Mouse (Mus musculus) CH12.LX (cell line): ENCODE results near the gene Rrp12. TPM values are rescaled to one million over a fixed set of nuclear protein-coding genes. Genes with fewer than 3 reads are reported as not detected.

Experiments
- DNase-seq: peaks from one replicate; pipeline ENCODE4 v3.0.0-alpha.2; 2013; ENCODE audit errors: extremely low read depth
- H3K27ac ChIP-seq: 2 replicates; pipeline ENCODE4 v1.5.1; 2012; ENCODE audit warnings: low read depth, mild to moderate bottlenecking, control low read depth, moderate library complexity; ENCODE audit not compliant: insufficient read depth
- H3K27me3 ChIP-seq: replicated peaks from 2 replicates; pipeline ENCODE3; 2012; ENCODE audit warnings: inconsistent platforms
- H3K36me3 ChIP-seq, 2 experiments: replicated peaks in 1 of 2; 2 replicates each; pipeline versions ENCODE3 to v1.6.1; 2012; ENCODE audit warnings: inconsistent platforms in 1 of 2, low read length in 1 of 2, mild to moderate bottlenecking in 1 of 2, mixed read lengths in 1 of 2, moderate library complexity in 1 of 2; ENCODE audit not compliant: control insufficient read depth in 1 of 2, insufficient read depth in 1 of 2
- H3K4me1 ChIP-seq, 2 experiments: 2 replicates each; pipeline ENCODE4 v1.6.1; 2012; ENCODE audit warnings: inconsistent platforms in 1 of 2, moderate library complexity in 1 of 2; ENCODE audit not compliant: insufficient read depth in 2 of 2, control insufficient read depth in 1 of 2
- H3K4me2 ChIP-seq: 2 replicates; pipeline ENCODE4 v1.6.1; 2012; ENCODE audit warnings: low read depth, mild to moderate bottlenecking, control low read depth; ENCODE audit not compliant: poor library complexity, insufficient read depth, severe bottlenecking
- H3K4me3 ChIP-seq, 3 experiments: fragments of 150-350 bp in 1 of 3; sonication (generic) in 1 of 3; replicated peaks in 1 of 3; 2 replicates each; pipeline versions ENCODE3 to v1.5.1; 2011 to 2012; ENCODE audit warnings: low read depth in 2 of 3, low read length in 2 of 3, mild to moderate bottlenecking in 2 of 3, moderate library complexity in 2 of 3, control low read depth in 1 of 3, improper control_type of control experiment in 1 of 3, inconsistent platforms in 1 of 3, mixed read lengths in 1 of 3; ENCODE audit not compliant: poor library complexity in 1 of 3
- H3K79me2 ChIP-seq: replicated peaks from 2 replicates; pipeline ENCODE4 v1.6.1; 2012; ENCODE audit warnings: mild to moderate bottlenecking, moderate library complexity; ENCODE audit not compliant: control insufficient read depth, poor library complexity, insufficient read depth, severe bottlenecking; ENCODE audit errors: extremely low read depth
- H3K9ac ChIP-seq: 2 replicates; pipeline ENCODE4 v1.6.1; 2012; ENCODE audit warnings: low read depth, mild to moderate bottlenecking, control low read depth, moderate library complexity; ENCODE audit not compliant: insufficient read depth
- H3K9me3 ChIP-seq: replicated peaks from 2 replicates; pipeline ENCODE3; 2012; ENCODE audit warnings: low read length, inconsistent platforms, mixed read lengths
- E2F4 ChIP-seq: IDR thresholded peaks from 2 replicates; pipeline ENCODE4 v1.6.1; 2011; ENCODE audit warnings: low read depth, low read length, improper control_type of control experiment; ENCODE audit not compliant: insufficient replicate concordance
- ELF1 ChIP-seq: IDR thresholded peaks from 2 replicates; pipeline ENCODE4 v1.6.1; 2014; ENCODE audit warnings: low read depth, mild to moderate bottlenecking, inconsistent platforms, low read length, improper control_type of control experiment
- EP300 ChIP-seq: IDR thresholded peaks from 2 replicates; pipeline ENCODE4 v1.6.1; 2011; ENCODE audit warnings: low read length, improper control_type of control experiment
- ETS1 ChIP-seq: conservative IDR thresholded peaks from 2 replicates; pipeline ENCODE4 v1.6.1; 2012; ENCODE audit warnings: low read depth, mild to moderate bottlenecking, inconsistent platforms, low read length, improper control_type of control experiment, moderate library complexity
- GABPA ChIP-seq: IDR thresholded peaks from 2 replicates; pipeline ENCODE4 v1.6.1; 2012; ENCODE audit warnings: low read depth, low read length, improper control_type of control experiment, inconsistent platforms; ENCODE audit not compliant: insufficient replicate concordance
- HCFC1 ChIP-seq: IDR thresholded peaks from 2 replicates; pipeline ENCODE4 v1.6.1; 2012; ENCODE audit warnings: low read depth, mild to moderate bottlenecking, inconsistent platforms, low read length, improper control_type of control experiment
- IRF4 ChIP-seq: IDR thresholded peaks from 2 replicates; pipeline ENCODE4 v1.6.1; 2014; ENCODE audit warnings: low read depth, mild to moderate bottlenecking, inconsistent platforms, low read length, improper control_type of control experiment
- JUND ChIP-seq: conservative IDR thresholded peaks from 2 replicates; pipeline ENCODE4 v1.6.1; 2011; ENCODE audit warnings: low read depth, low read length, improper control_type of control experiment
- KAT2A ChIP-seq: IDR thresholded peaks from 2 replicates; pipeline ENCODE4 v1.6.1; 2012; ENCODE audit warnings: low read length, improper control_type of control experiment, inconsistent platforms; ENCODE audit not compliant: insufficient replicate concordance
- MAX ChIP-seq: IDR thresholded peaks from 2 replicates; pipeline ENCODE4 v1.6.1; 2011; ENCODE audit warnings: low read length, improper control_type of control experiment
- MAZ ChIP-seq: IDR thresholded peaks from 2 replicates; pipeline ENCODE4 v1.6.1; 2012; ENCODE audit warnings: low read depth, mild to moderate bottlenecking, inconsistent platforms, low read length, improper control_type of control experiment, moderate library complexity
- MEF2A ChIP-seq: IDR thresholded peaks from 2 replicates; pipeline ENCODE4 v1.6.1; 2014; ENCODE audit warnings: low read depth, mild to moderate bottlenecking, inconsistent platforms, low read length, improper control_type of control experiment, borderline replicate concordance
- MXI1 ChIP-seq: IDR thresholded peaks from 2 replicates; pipeline ENCODE4 v1.6.1; 2011; ENCODE audit warnings: mild to moderate bottlenecking, low read depth, low read length, improper control_type of control experiment
- MYC ChIP-seq: IDR thresholded peaks from 2 replicates; pipeline ENCODE4 v1.6.1; 2011; ENCODE audit warnings: low read depth, mild to moderate bottlenecking, improper control_type of control experiment, low read length
- NELFE ChIP-seq: IDR thresholded peaks from 2 replicates; pipeline ENCODE4 v1.6.1; 2011; ENCODE audit warnings: low read depth, low read length, improper control_type of control experiment
- NRF1 ChIP-seq: IDR thresholded peaks from 2 replicates; pipeline ENCODE4 v1.6.1; 2014; ENCODE audit warnings: low read depth, mild to moderate bottlenecking, inconsistent platforms, low read length, improper control_type of control experiment, moderate library complexity
- POLR2A ChIP-seq: IDR thresholded peaks from 2 replicates; pipeline ENCODE4 v1.6.1; 2011; ENCODE audit warnings: low read depth, mild to moderate bottlenecking, improper control_type of control experiment, low read length
- RCOR1 ChIP-seq: conservative IDR thresholded peaks from 2 replicates; pipeline ENCODE4 v1.6.1; 2012; ENCODE audit warnings: low read depth, mild to moderate bottlenecking, inconsistent platforms, low read length, improper control_type of control experiment
- SIN3A ChIP-seq: IDR thresholded peaks from 2 replicates; pipeline ENCODE4 v1.6.1; 2012; ENCODE audit warnings: low read length, improper control_type of control experiment, inconsistent platforms
- TBP ChIP-seq: conservative IDR thresholded peaks from 2 replicates; pipeline ENCODE4 v1.6.1; 2011; ENCODE audit warnings: low read depth, low read length, improper control_type of control experiment
- TCF12 ChIP-seq: IDR thresholded peaks from 2 replicates; pipeline ENCODE4 v1.6.1; 2014; ENCODE audit warnings: low read depth, mild to moderate bottlenecking, inconsistent platforms, low read length, improper control_type of control experiment
- UBTF ChIP-seq: IDR thresholded peaks from 2 replicates; pipeline ENCODE4 v1.6.1; 2012; ENCODE audit warnings: low read depth, mild to moderate bottlenecking, inconsistent platforms, low read length, improper control_type of control experiment, moderate library complexity
- USF1 ChIP-seq: IDR thresholded peaks from 2 replicates; pipeline ENCODE4 v1.6.1; 2014; ENCODE audit warnings: low read depth, mild to moderate bottlenecking, inconsistent platforms, low read length, improper control_type of control experiment
- USF2 ChIP-seq: conservative IDR thresholded peaks from 2 replicates; pipeline ENCODE4 v1.6.1; 2011; ENCODE audit warnings: low read depth, low read length, improper control_type of control experiment
- ZMIZ1 ChIP-seq: IDR thresholded peaks from 2 replicates; pipeline ENCODE4 v1.6.1; 2012; ENCODE audit warnings: low read depth, mild to moderate bottlenecking, inconsistent platforms, low read length, improper control_type of control experiment
- ZNF384 ChIP-seq: IDR thresholded peaks from 2 replicates; pipeline ENCODE4 v1.6.1; 2012; ENCODE audit warnings: low read depth, low read length, improper control_type of control experiment, inconsistent platforms
- dilution Hi-C: fragments of 300-500 bp; cut with MboI; formaldehyde crosslinking; loops from 2 replicates; pipeline ENCODE4 v1.14.3; 2020; ENCODE audit warnings: low sequenced_read_pairs; ENCODE audit not compliant: extremely low pct_unique_long_range_greater_than_20kb, extremely low pct_ligation_motif_present
- in situ Hi-C: fragments of 300-500 bp; cut with MboI; formaldehyde crosslinking; loops from 3 replicates; pipeline ENCODE4 v1.14.3; 2019; ENCODE audit warnings: low sequenced_read_pairs, low pct_ligation_motif_present, low pct_unique_long_range_greater_than_20kb, mixed read lengths
- polyA plus RNA-seq: library from polyadenylated mRNA; unstranded; fragments of >175 nt; gene quantifications from 2 replicates; pipeline ENCODE4 v1.2.1, GENCODE M21; 2012; ENCODE audit warnings: low read depth; ENCODE audit not compliant: insufficient read length
- total RNA-seq, 2 experiments: library from RNA; depleted of rRNA; stranded (reverse); fragments of 300-350 nt in 1 of 2; fragments of >200 nt in 1 of 2; gene quantifications; 2 replicates each; pipeline ENCODE4 v1.2.3; 2012 to 2014

Rrp12 gene
- 42.5 and 58.0 TPM in 2 replicates for total RNA-seq (2012; rRNA removed)
- total RNA-seq (2014; rRNA removed), result 20.1 and 22.0 TPM in 2 replicates
- polyA plus RNA-seq, result 62.4 and 64.3 TPM in 2 replicates

- peak; percentile 95 for DNase-seq
- Histone ChIP-seq H3K9me3 (no peaks in the 10 kb centered on the region), H3K27ac (peak within 1 kb of the TSS; percentile 20; the same call in 1 of the 2 replicates), H3K36me3 (peaks cover 16 to 30% of the 10 kb centered on the region in 2 experiments), H3K4me3 (peak within 1 kb of the TSS; percentile 82 to 93 (median 90)), H3K9ac (peak within 1 kb of the TSS; percentile 64), H3K4me1 (peaks cover 7 to 34% of the 10 kb centered on the region in 2 experiments), H3K79me2 (peaks cover 19% of the 10 kb centered on the region), H3K4me2 (peak within 1 kb of the TSS; percentile 86), H3K27me3 (no peaks in the 10 kb centered on the region)
- in situ Hi-C loops, result loop anchor here (10.0 kb wide), 1 partner anchor 51 kb away; the partner anchor contains the start of gene Frat2
- TF ChIP-seq TCF12 (0 out of 2 replicates have a peak, but pooled peaks have one; percentile 18), SIN3A (peak; percentile 100), USF2 (no peak), ZMIZ1 (peak; percentile 57; the same call in 1 of the 2 replicates), MAZ (peak; percentile 42; the same call in 1 of the 2 replicates), TBP (peak; percentile 82), RCOR1 (no peak), POLR2A (peak; percentile 87), UBTF (0 out of 2 replicates have a peak, but pooled peaks have one; percentile 40), GABPA (no peak), EP300 (no peak), USF1 (peak; percentile 28; the same call in 1 of the 2 replicates), MYC (peak; percentile 99), KAT2A (0 out of 2 replicates have a peak, but pooled peaks have one; percentile 12), MAX (peak; percentile 99), E2F4 (no peak), HCFC1 (peak; percentile 83), NELFE (peak; percentile 76), MXI1 (peak; percentile 100), MEF2A (no peak), NRF1 (0 out of 2 replicates have a peak, but pooled peaks have one; percentile 22), ETS1 (no peak), JUND (peak; percentile 37; the same call in 1 of the 2 replicates), ZNF384 (no peak), ELF1 (peak; percentile 78), IRF4 (0 out of 2 replicates have a peak, but pooled peaks have one; percentile 13)
- dilution Hi-C loops, result no loop called here
Measured at GRCm38 (mm10) chr19:41895460-41896318, at the start of gene Rrp12. Rrp12 (minus strand) TSS chr19:41896173.
